Mouse (Mus musculus) thymus, adult 2 months (tissue): Measurements from ENCODE around the gene Ptdss2.

Experiments
- CTCF ChIP-seq: fragments of 200-500 bp; IDR thresholded peaks from 2 replicates; pipeline ENCODE4 v1.5.1; 2012; ENCODE audit warnings: mild to moderate bottlenecking, control low read depth, low read length, moderate library complexity, borderline replicate concordance; ENCODE audit not compliant: control insufficient read depth, poor library complexity, insufficient read depth; ENCODE audit errors: extremely low read depth
- POLR2A ChIP-seq: fragments of 200-500 bp; IDR thresholded peaks from 2 replicates; pipeline ENCODE4 v1.6.1; 2012; ENCODE audit warnings: mild to moderate bottlenecking, low read length, control low read depth, moderate library complexity; ENCODE audit not compliant: control insufficient read depth, poor library complexity, insufficient read depth; ENCODE audit errors: extremely low read depth

DNA sequence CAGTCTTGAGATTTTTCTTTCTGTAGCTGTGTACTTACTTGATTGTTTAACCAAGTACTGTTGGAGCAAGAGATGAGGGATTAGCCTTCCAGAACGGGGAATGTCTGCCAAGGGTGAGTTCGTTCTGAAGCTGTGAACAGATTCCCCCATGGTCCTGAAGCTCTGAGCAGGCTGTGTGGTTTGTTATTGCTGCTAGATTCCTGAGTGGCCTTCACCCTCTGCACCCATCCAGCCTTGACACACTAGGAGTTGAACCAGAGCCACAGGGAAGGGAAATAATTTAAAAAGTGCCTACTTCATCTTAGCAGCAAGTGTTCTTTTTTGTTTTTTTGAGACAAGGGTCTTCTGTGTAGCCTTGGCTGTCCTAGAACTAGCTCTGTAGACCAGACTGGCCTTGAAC lies 21.7 kb downstream of the Ptdss2 start:
- TF ChIP-seq POLR2A (no peak), CTCF (no peak)
